Mouse (Mus musculus) liver, embryonic 12.5 days (tissue): ENCODE data around the gene Fancl. TPM values are rescaled to one million over a fixed set of nuclear protein-coding genes. Genes with fewer than 3 reads are reported as not detected.

Source experiments
- ATAC-seq: fragments of 200-750 bp; cut with Nextera tagmentation; 2 replicates; pipeline ENCODE4 v1.8.0; 2017; ENCODE audit warnings: moderate number of reproducible peaks, mild to moderate bottlenecking, moderate library complexity
- H3K27ac ChIP-seq: fragments of 300-500 bp; sonication (generic); 2 replicates; pipeline ENCODE4 v1.5.1; 2016; ENCODE audit warnings: mild to moderate bottlenecking
- H3K27me3 ChIP-seq: fragments of 300-500 bp; sonication (generic); replicated peaks from 2 replicates; pipeline ENCODE4 v1.6.1; 2016; ENCODE audit warnings: mild to moderate bottlenecking, moderate library complexity
- H3K36me3 ChIP-seq: fragments of 300-500 bp; sonication (generic); 2 replicates; pipeline ENCODE4 v1.6.1; 2016; ENCODE audit warnings: mild to moderate bottlenecking, moderate library complexity
- H3K4me1 ChIP-seq: fragments of 300-500 bp; sonication (generic); 2 replicates; pipeline ENCODE4 v1.6.1; 2016
- H3K4me2 ChIP-seq: fragments of 300-500 bp; sonication (generic); 2 replicates; pipeline ENCODE4 v1.6.1; 2016; ENCODE audit warnings: mild to moderate bottlenecking, moderate library complexity
- H3K4me3 ChIP-seq: fragments of 300-500 bp; sonication (generic); 2 replicates; pipeline ENCODE4 v1.5.1; 2016; ENCODE audit warnings: mild to moderate bottlenecking, moderate library complexity
- H3K9ac ChIP-seq: fragments of 300-500 bp; sonication (generic); 2 replicates; pipeline ENCODE4 v1.6.1; 2016; ENCODE audit warnings: mild to moderate bottlenecking, moderate library complexity
- H3K9me3 ChIP-seq: fragments of 300-500 bp; sonication (generic); replicated peaks from 2 replicates; pipeline ENCODE4 v1.6.1; 2016; ENCODE audit warnings: mild to moderate bottlenecking, moderate library complexity
- WGBS: fragments of 180-500 bp; shearing (Covaris S2); methylation state at CpG from one replicate; pipeline ENCODE4 v1.1.7; 2016; ENCODE audit not compliant: insufficient replicate concordance; 5-methylcytosine and 5-hydroxymethylcytosine counted together
- polyA plus RNA-seq: library from polyadenylated mRNA; unstranded; fragments of >200 nt; fragmentation: Nextera tagmentation; extraction: Ambion mirVana; gene quantifications from 2 replicates; pipeline ENCODE4 v1.2.1, GENCODE M21; 2016

The Fancl gene
- polyA plus RNA-seq, 1 experiment from 2014 or later: 25.9 TPM

DNA sequence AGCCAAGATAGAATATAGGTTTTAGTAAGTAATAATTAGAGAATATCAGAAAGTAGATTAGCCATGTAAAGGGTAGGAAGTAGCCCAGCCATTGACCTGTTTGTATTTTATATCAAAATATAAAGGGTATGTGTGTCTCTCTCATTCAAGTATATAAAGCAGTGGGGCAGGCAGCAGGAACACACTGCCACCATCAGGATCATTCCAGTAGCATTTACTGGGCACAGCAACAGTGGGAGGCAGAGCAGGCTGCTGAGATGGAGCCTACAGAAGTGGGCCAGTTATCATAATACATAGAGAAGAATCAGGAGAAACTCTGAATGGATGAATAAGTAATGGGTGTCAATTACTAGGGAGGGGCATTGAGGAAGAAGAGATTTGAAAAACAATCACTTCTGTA, 127.7 kb downstream of the Fancl start:
- H3K27ac ChIP-seq: no peak overlapping the region
- H3K4me3 ChIP-seq: no peak overlapping the region
- H3K4me2 ChIP-seq: no peak overlapping the region
- no peak overlapping the region for H3K9ac ChIP-seq
- H3K4me1 ChIP-seq: no peaks in the 10 kb centered on the region
- H3K36me3 ChIP-seq: peaks cover 10% of the 10 kb centered on the region
- H3K9me3 ChIP-seq: no peaks in the 10 kb centered on the region
- H3K27me3 ChIP-seq: no peaks in the 10 kb centered on the region
- no peak for ATAC-seq

DNA sequence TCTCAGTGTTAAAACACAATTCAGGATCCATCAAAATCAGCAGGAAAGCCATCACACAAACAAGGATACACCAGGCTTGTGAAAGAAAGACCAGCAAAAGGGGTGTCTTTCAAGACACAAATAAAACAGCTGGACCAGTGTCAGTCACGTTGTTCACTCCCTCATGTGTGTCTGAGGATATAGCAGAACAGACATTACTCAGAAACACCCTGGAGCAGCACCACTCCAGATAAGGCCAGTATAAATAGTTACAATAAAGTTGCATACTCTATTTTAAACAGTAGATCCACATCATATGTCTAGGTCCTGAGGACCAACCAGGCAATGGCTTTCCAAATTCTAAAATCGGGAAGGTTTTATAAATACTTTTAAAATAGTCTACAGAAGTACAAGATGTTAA, 130.2 kb downstream of the Fancl start:
- H3K4me3 ChIP-seq: no peak overlapping the region
- no peaks in the 10 kb centered on the region for H3K9me3 ChIP-seq
- no peak for ATAC-seq
- H3K27me3 ChIP-seq: no peaks in the 10 kb centered on the region
- no peak overlapping the region for H3K4me2 ChIP-seq
- H3K27ac ChIP-seq: no peak overlapping the region
- 65% methylated on average over 2 of the region's 2 CpGs for WGBS
- H3K36me3 ChIP-seq: no peaks in the 10 kb centered on the region
- H3K4me1 ChIP-seq: peaks cover 5% of the 10 kb centered on the region; the same call in 1 of the 2 replicates
- H3K9ac ChIP-seq: no peak overlapping the region

DNA sequence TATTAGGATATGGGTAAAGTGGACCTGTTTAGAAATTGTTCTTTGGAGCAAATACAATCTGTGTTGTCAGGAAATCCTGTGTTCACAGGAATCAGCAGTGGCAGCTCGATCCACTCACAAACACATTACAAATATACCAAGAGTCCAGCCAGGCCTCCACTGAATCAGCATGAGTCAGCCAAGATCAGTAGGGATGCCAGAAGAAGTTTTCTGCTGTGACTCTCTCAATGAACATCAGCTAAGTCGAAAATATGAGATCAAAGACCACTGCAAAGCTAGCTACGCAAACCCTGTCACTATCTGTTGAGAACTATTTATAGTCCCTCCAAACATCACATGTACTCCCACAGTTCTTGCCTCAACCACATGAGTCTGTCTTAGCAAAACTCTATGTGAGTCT, 133.1 kb downstream of the Fancl start:
- peaks cover 5% of the 10 kb centered on the region; the same call in 1 of the 2 replicates for H3K4me1 ChIP-seq
- H3K27me3 ChIP-seq: no peaks in the 10 kb centered on the region
- no peaks in the 10 kb centered on the region for H3K36me3 ChIP-seq
- no peak overlapping the region for H3K4me3 ChIP-seq
- H3K9me3 ChIP-seq: no peaks in the 10 kb centered on the region
- no peak overlapping the region for H3K27ac ChIP-seq
- WGBS: 74% methylated on average over 3 of the region's 3 CpGs
- H3K4me2 ChIP-seq: no peak overlapping the region
- no peak for ATAC-seq
- H3K9ac ChIP-seq: no peak overlapping the region

Other genes starting within 250 kb of the Fancl start
- 0.42 and 0.45 TPM in 2 replicates for gene 5730522E02Rik, start 175.4 kb upstream of the Fancl start, polyA plus RNA-seq
- 0.25 TPM in 1 of 2 replicates, not detected in the other for gene Gm6899, start 207.1 kb downstream of the Fancl start, polyA plus RNA-seq
- 26.5 and 26.7 TPM in 2 replicates for gene Vrk2, start 207.9 kb downstream of the Fancl start, polyA plus RNA-seq